Mouse (Mus musculus) heart, adult 2 months (tissue): Measurements from ENCODE around the gene Zfyve19. TPM values are rescaled to one million over a fixed set of nuclear protein-coding genes. Genes with fewer than 3 reads are reported as not detected.

ENCODE experiments used
- DNase-seq, 2 experiments: peaks; one replicate each; pipeline ENCODE4 v3.0.0; 2021
- H3K27ac ChIP-seq: fragments of 200-600 bp; 2 replicates; pipeline ENCODE4 v1.8.1; 2022
- H3K27me3 ChIP-seq: fragments of 200-500 bp; 2 replicates; pipeline ENCODE4 v1.6.1; 2012; ENCODE audit warnings: mild to moderate bottlenecking, low read length, inconsistent platforms, mixed read lengths; ENCODE audit not compliant: control insufficient read depth, insufficient read depth
- H3K36me3 ChIP-seq: fragments of 200-500 bp; 2 replicates; pipeline ENCODE4 v1.6.1; 2012; ENCODE audit warnings: low read length, inconsistent platforms; ENCODE audit not compliant: control insufficient read depth, insufficient read depth
- H3K4me1 ChIP-seq: fragments of 200-500 bp; 2 replicates; pipeline ENCODE4 v1.6.1; 2011; ENCODE audit warnings: low read length; ENCODE audit not compliant: control insufficient read depth, insufficient read depth
- H3K4me3 ChIP-seq: fragments of 200-600 bp; 2 replicates; pipeline ENCODE4 v1.8.1; 2022
- H3K79me2 ChIP-seq: fragments of 200-500 bp; replicated peaks from 2 replicates; pipeline ENCODE4 v1.6.1; 2012; ENCODE audit warnings: mild to moderate bottlenecking, inconsistent platforms, low read length, moderate library complexity, mixed read lengths; ENCODE audit not compliant: control insufficient read depth, insufficient read depth
- H3K9ac ChIP-seq: fragments of 200-500 bp; 2 replicates; pipeline ENCODE4 v1.6.1; 2012; ENCODE audit warnings: low read depth, mild to moderate bottlenecking, control low read depth, inconsistent platforms, low read length, mixed read lengths
- CTCF ChIP-seq: fragments of 200-600 bp; IDR thresholded peaks from 2 replicates; pipeline ENCODE4 v1.8.1; 2022; ENCODE audit warnings: antibody characterized with exemption, mild to moderate bottlenecking, moderate library complexity
- EP300 ChIP-seq: fragments of 200-500 bp; IDR thresholded peaks from 2 replicates; pipeline ENCODE4 v1.6.1; 2011; ENCODE audit warnings: low read depth, low read length, control low read depth; ENCODE audit not compliant: insufficient read depth
- POLR2A ChIP-seq: fragments of 200-500 bp; IDR thresholded peaks from 2 replicates; pipeline ENCODE4 v1.6.1; 2011; ENCODE audit warnings: mild to moderate bottlenecking, low read depth, low read length, control low read depth; ENCODE audit not compliant: insufficient read depth
- WGBS: fragments of 180-500 bp; shearing (Covaris S2); methylation state at CpG from one replicate; pipeline ENCODE4 v1.1.7; 2018; 5-methylcytosine and 5-hydroxymethylcytosine counted together
- intact Hi-C: fragments of 180-260 bp; cut with DNase I; formaldehyde crosslinking; loops from one replicate; pipeline ENCODE4 v1.15.1; 2025
- long read RNA-seq: library from polyadenylated mRNA; stranded (forward); transcript quantifications from one replicate; pipeline ENCODE4 v2.0.0, GENCODE M21; 2021
- polyA plus RNA-seq: library from polyadenylated mRNA; depleted of rRNA; stranded (reverse); fragments of >200 nt; gene quantifications from 2 replicates; pipeline ENCODE4 v1.2.3, GENCODE M21; 2012; rRNA removed
- total RNA-seq, 2 experiments: library from RNA; stranded (reverse); gene quantifications; 2 replicates each; pipeline ENCODE4 v1.2.3; 2021

Zfyve19 gene
- total RNA-seq (10 to 100 TPM in 1 of 2 experiments, 1 to 10 TPM in 1; 8.5 to 11.6 TPM), polyA plus RNA-seq (17.1 and 25.2 TPM in 2 replicates)
- long read RNA-seq, partial matches to known transcripts = 0 of 5 reads
- long read RNA-seq, other reads (novel, unspliced or antisense) = 1 of 5 reads

- Histone ChIP-seq H3K4me3 (peak within 1 kb of the TSS; percentile 84), H3K4me1 (peaks cover 5% of the 10 kb centered on the region), H3K27ac (peak within 1 kb of the TSS; percentile 96), H3K36me3 (no peaks in the 10 kb centered on the region), H3K27me3 (no peaks in the 10 kb centered on the region), H3K79me2 (no peaks in the 10 kb centered on the region), H3K9ac (peak within 1 kb of the TSS; percentile 82)
- WGBS = under 1% methylated on average over 51 of the region's 51 CpGs
- no peak for TF ChIP-seq EP300
- peak; percentile 84 for TF ChIP-seq POLR2A
- peak; percentile 93 to 97 for DNase-seq
- intact Hi-C loops = no loop called here
Observed at GRCm38 (mm10) chr2:119208344-119209175, at the start of gene Zfyve19, which contains the start of gene Dnajc17. Gene Zfyve19 (plus strand): TSS chr2:119208617. Gene Dnajc17 (minus strand): TSS chr2:119208795.

DNA sequence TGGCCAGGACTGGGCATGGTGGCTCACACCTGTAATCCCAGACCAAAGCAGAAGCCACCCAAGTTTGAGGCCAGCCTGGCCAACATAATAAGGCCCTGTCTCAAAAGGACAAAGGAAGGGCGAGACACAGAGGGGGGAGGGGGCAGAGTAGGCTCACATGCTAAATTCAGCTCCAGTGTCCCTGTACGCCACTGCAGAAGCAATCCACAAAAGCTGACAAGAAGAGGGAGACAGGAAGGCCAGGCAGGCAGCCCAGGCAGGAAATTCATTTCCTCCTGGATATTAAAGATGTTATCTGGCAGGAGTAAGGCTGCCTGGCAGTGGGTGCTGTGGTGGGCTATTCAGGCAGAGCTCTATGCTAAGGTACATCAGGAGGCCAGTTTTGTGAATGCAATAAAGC is 47.2 kb upstream of the Zfyve19 start:
- 10% methylated on average over 2 of the region's 2 CpGs for WGBS
- Histone ChIP-seq H3K36me3 (no peaks in the 10 kb centered on the region), H3K4me1 (no peaks in the 10 kb centered on the region; the same call in 1 of the 2 replicates), H3K27ac (peak overlapping the region; percentile 57), H3K79me2 (no peaks in the 10 kb centered on the region), H3K9ac (no peak overlapping the region), H3K4me3 (no peak overlapping the region), H3K27me3 (no peaks in the 10 kb centered on the region)
- intact Hi-C loops = no loop called here
- peak in 1 of 2 experiments; percentile 34 for DNase-seq
- no peak for TF ChIP-seq POLR2A
- TF ChIP-seq EP300 = no peak
- TF ChIP-seq CTCF = no peak

- Histone ChIP-seq H3K27ac (no peak overlapping the region), H3K4me1 (peaks cover 5% of the 10 kb centered on the region), H3K36me3 (no peaks in the 10 kb centered on the region), H3K79me2 (no peaks in the 10 kb centered on the region), H3K9ac (no peak overlapping the region), H3K4me3 (no peak overlapping the region), H3K27me3 (no peaks in the 10 kb centered on the region)
- intact Hi-C loops = no loop called here
- WGBS = 60% methylated on average over 3 of the region's 3 CpGs
- TF ChIP-seq CTCF (no peak), EP300 (no peak), POLR2A (no peak)
- no peak for DNase-seq
Observed at GRCm38 (mm10) chr2:119163135-119163534, 45.3 kb upstream of the Zfyve19 start.

GRCm38 (mm10) chr2:119163999-119164398 is 44.4 kb upstream of the Zfyve19 start:
- Histone ChIP-seq H3K9ac (no peak overlapping the region), H3K79me2 (no peaks in the 10 kb centered on the region), H3K27me3 (no peaks in the 10 kb centered on the region), H3K4me1 (peaks cover 5% of the 10 kb centered on the region), H3K4me3 (no peak overlapping the region), H3K27ac (no peak overlapping the region), H3K36me3 (no peaks in the 10 kb centered on the region)
- no peak for DNase-seq
- TF ChIP-seq EP300 = no peak
- TF ChIP-seq CTCF = no peak
- TF ChIP-seq POLR2A = no peak
- WGBS = 82% methylated on average over 4 of the region's 4 CpGs
- intact Hi-C loops = no loop called here

DNA sequence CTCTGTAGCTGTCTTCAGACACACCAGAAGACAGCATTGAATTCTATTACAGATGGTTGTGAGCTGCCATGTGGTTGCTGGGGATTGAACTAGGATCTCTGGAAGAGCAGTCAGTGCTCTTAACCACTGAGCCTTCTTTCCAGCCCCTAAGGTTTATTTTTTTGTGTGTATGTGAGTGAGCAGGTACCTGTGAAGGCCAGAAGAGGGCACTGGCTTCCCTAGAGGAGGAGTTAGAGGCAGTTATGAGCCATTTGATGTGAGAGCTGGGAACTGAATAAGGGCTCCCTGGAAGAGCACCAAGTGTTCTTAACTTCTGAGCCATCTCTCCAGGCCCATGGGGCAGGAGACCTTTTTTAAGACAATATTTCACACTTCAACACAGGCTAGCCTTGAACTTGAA is 43.0 kb upstream of the Zfyve19 start:
- Histone ChIP-seq H3K79me2 (no peaks in the 10 kb centered on the region), H3K4me1 (peaks cover 5% of the 10 kb centered on the region), H3K27ac (no peak overlapping the region), H3K36me3 (no peaks in the 10 kb centered on the region), H3K4me3 (no peak overlapping the region), H3K9ac (no peak overlapping the region), H3K27me3 (no peaks in the 10 kb centered on the region)
- TF ChIP-seq POLR2A = no peak
- no peak for TF ChIP-seq CTCF
- TF ChIP-seq EP300 = no peak
- no peak for DNase-seq
- intact Hi-C loops = no loop called here
